Mouse (Mus musculus) limb, embryonic 10.5 days (tissue): ENCODE measurements around the gene Nif3l1. TPM values are rescaled to one million over a fixed set of nuclear protein-coding genes. Genes with fewer than 3 reads are reported as not detected.

Experiments used
- DNase-seq: peaks from one replicate; pipeline ENCODE4 v3.0.0-alpha.2; 2017; ENCODE audit warnings: low spot score
- H3K27ac ChIP-seq: fragments of 300-500 bp; sonication (generic); 2 replicates; pipeline ENCODE4 v1.5.1; 2016; ENCODE audit warnings: mild to moderate bottlenecking
- H3K27me3 ChIP-seq: fragments of 300-500 bp; sonication (generic); 2 replicates; pipeline ENCODE4 v1.6.1; 2016; ENCODE audit warnings: low read depth, mild to moderate bottlenecking; ENCODE audit not compliant: poor library complexity, severe bottlenecking
- H3K36me3 ChIP-seq: fragments of 300-500 bp; sonication (generic); 2 replicates; pipeline ENCODE4 v1.6.1; 2016; ENCODE audit warnings: mild to moderate bottlenecking, moderate library complexity
- H3K4me1 ChIP-seq: fragments of 300-500 bp; sonication (generic); 2 replicates; pipeline ENCODE4 v1.6.1; 2016
- H3K4me3 ChIP-seq: fragments of 300-500 bp; sonication (generic); 2 replicates; pipeline ENCODE4 v1.5.1; 2016; ENCODE audit warnings: mild to moderate bottlenecking, moderate library complexity
- H3K9me3 ChIP-seq: fragments of 300-500 bp; sonication (generic); replicated peaks from 2 replicates; pipeline ENCODE4 v1.6.1; 2016; ENCODE audit warnings: mild to moderate bottlenecking
- WGBS: fragments of 180-500 bp; shearing (Covaris S2); methylation state at CpG from one replicate; pipeline ENCODE4 v1.1.7; 2016; 5-methylcytosine and 5-hydroxymethylcytosine counted together
- polyA plus RNA-seq: library from polyadenylated mRNA; unstranded; fragments of >200 nt; fragmentation: Nextera tagmentation; extraction: Ambion mirVana; gene quantifications from 2 replicates; pipeline ENCODE4 v1.2.1, GENCODE M21; 2016

Nif3l1 gene
- polyA plus RNA-seq, 1 experiment from 2014 or later: 77.7 TPM

- H3K9me3 ChIP-seq: no peaks in the 10 kb centered on the region
- H3K27me3 ChIP-seq: no peaks in the 10 kb centered on the region
- DNase-seq: no peak
- H3K4me3 ChIP-seq: no peak overlapping the region
- H3K36me3 ChIP-seq: peaks cover 72% of the 10 kb centered on the region
- H3K27ac ChIP-seq: no peak overlapping the region
- 93% methylated on average over 10 of the region's 10 CpGs for WGBS
- H3K4me1 ChIP-seq: peaks cover 9% of the 10 kb centered on the region; the same call in 1 of the 2 replicates
Observed at GRCm38 (mm10) chr1:58420032-58420431, 24.9 kb upstream of the Nif3l1 start.

GRCm38 (mm10) chr1:58420961-58421360 lies 24.0 kb upstream of the Nif3l1 start:
- no peak overlapping the region for H3K27ac ChIP-seq
- no peak for DNase-seq
- no peaks in the 10 kb centered on the region for H3K9me3 ChIP-seq
- peaks cover 63% of the 10 kb centered on the region for H3K36me3 ChIP-seq
- no peak overlapping the region for H3K4me3 ChIP-seq
- whole genome bisulfite sequencing: 86% methylated on average over 7 of the region's 7 CpGs
- no peaks in the 10 kb centered on the region for H3K27me3 ChIP-seq
- peaks cover 9% of the 10 kb centered on the region; the same call in 1 of the 2 replicates for H3K4me1 ChIP-seq

DNA sequence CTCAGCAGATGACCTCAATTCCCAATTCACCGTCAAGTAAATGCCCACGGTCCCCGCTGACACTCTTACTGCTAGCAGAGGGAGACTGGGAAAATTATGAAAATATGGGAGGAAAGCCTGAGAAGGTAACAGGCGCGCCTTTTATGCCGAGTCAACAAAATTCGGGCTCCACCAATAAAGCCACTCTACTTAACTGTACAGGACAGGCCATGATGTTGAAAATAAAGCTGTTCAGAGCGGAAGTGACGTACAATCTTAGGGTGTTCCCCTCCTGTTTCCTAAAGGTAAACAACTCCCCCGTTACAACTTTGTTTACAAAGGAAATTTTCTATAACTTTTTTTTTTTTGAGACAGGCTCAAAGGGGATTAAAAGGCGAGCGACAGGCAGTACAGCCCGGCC lies 22.1 kb upstream of the Nif3l1 start:
- peaks cover 44% of the 10 kb centered on the region for H3K36me3 ChIP-seq
- H3K9me3 ChIP-seq: no peaks in the 10 kb centered on the region
- peaks cover 9% of the 10 kb centered on the region; the same call in 1 of the 2 replicates for H3K4me1 ChIP-seq
- peak; percentile 48 for DNase-seq
- H3K4me3 ChIP-seq: peak overlapping the region; percentile 100
- WGBS: 20% methylated on average over 13 of the region's 13 CpGs
- H3K27me3 ChIP-seq: no peaks in the 10 kb centered on the region
- peak overlapping the region; percentile 100 for H3K27ac ChIP-seq

GRCm38 (mm10) chr1:58423371-58424248 lies 21.3 kb upstream of the Nif3l1 start, which contains the start of gene Clk1:
Gene Clk1, minus strand, starts transcription at chr1:58424066.
- Histone ChIP-seq H3K4me1 (peaks cover 9% of the 10 kb centered on the region; the same call in 1 of the 2 replicates), H3K36me3 (peaks cover 37% of the 10 kb centered on the region), H3K4me3 (peak within 1 kb of the TSS; percentile 100), H3K27me3 (no peaks in the 10 kb centered on the region), H3K27ac (peak within 1 kb of the TSS; percentile 100), H3K9me3 (no peaks in the 10 kb centered on the region)
- under 1% methylated on average over 79 of the region's 79 CpGs for WGBS
- DNase-seq: peak; percentile 94

DNA sequence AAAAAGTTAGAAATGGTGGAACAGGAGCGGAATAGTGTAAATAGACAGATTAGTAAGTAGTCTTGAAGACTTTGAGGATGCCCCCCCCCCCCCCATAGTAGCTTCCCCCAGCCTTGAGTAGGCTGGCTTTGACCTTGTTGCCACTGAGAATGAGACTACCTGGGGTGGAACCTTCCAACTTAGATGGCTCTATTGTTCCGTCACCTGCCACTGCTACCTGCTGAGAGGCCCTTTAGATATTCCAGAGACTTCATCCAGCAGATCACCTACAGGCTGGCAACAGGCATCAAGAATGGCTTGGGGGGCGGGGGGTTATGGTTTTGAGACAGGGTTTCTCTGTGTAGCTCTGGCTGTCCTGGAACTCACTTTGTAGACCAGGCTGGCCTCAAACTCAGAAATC lies 20.4 kb upstream of the Nif3l1 start:
- 95% methylated on average over 3 of the region's 3 CpGs for WGBS
- no peak overlapping the region for H3K4me3 ChIP-seq
- no peaks in the 10 kb centered on the region for H3K9me3 ChIP-seq
- H3K27ac ChIP-seq: peak overlapping the region; percentile 100; the same call in 1 of the 2 replicates
- no peaks in the 10 kb centered on the region for H3K27me3 ChIP-seq
- peaks cover 9% of the 10 kb centered on the region; the same call in 1 of the 2 replicates for H3K4me1 ChIP-seq
- peaks cover 35% of the 10 kb centered on the region for H3K36me3 ChIP-seq
- no peak for DNase-seq

GRCm38 (mm10) chr1:58444691-58445090 lies 260 bp upstream of the Nif3l1 start:
- no peaks in the 10 kb centered on the region for H3K9me3 ChIP-seq
- DNase-seq: peak; percentile 33
- H3K27me3 ChIP-seq: no peaks in the 10 kb centered on the region
- WGBS: 11% methylated on average over 10 of the region's 10 CpGs
- H3K4me1 ChIP-seq: peaks cover 20% of the 10 kb centered on the region
- peak overlapping the region; percentile 75 for H3K4me3 ChIP-seq
- peaks cover 59% of the 10 kb centered on the region for H3K36me3 ChIP-seq
- peak overlapping the region; percentile 94 for H3K27ac ChIP-seq

- Histone ChIP-seq H3K27ac (peak overlapping the region; percentile 94), H3K9me3 (no peaks in the 10 kb centered on the region), H3K27me3 (no peaks in the 10 kb centered on the region), H3K4me3 (peak overlapping the region; percentile 75), H3K36me3 (peaks cover 58% of the 10 kb centered on the region), H3K4me1 (peaks cover 20% of the 10 kb centered on the region)
- DNase-seq: no peak
- 19% methylated on average over 11 of the region's 11 CpGs for WGBS
Observed at GRCm38 (mm10) chr1:58445861-58446260, 910 bp downstream of the Nif3l1 start.

- H3K9me3 ChIP-seq: no peaks in the 10 kb centered on the region
- DNase-seq: no peak
- H3K4me1 ChIP-seq: peaks cover 20% of the 10 kb centered on the region
- WGBS: 95% methylated on average over 7 of the region's 7 CpGs
- no peak overlapping the region for H3K4me3 ChIP-seq
- H3K36me3 ChIP-seq: peaks cover 60% of the 10 kb centered on the region
- H3K27ac ChIP-seq: no peak overlapping the region
- no peaks in the 10 kb centered on the region for H3K27me3 ChIP-seq
Observed at GRCm38 (mm10) chr1:58447766-58448165, 2.8 kb downstream of the Nif3l1 start.

- H3K27me3 ChIP-seq: no peaks in the 10 kb centered on the region
- H3K9me3 ChIP-seq: no peaks in the 10 kb centered on the region
- no peak overlapping the region for H3K4me3 ChIP-seq
- 91% methylated on average over 7 of the region's 7 CpGs for WGBS
- no peak for DNase-seq
- no peak overlapping the region for H3K27ac ChIP-seq
- H3K36me3 ChIP-seq: peaks cover 66% of the 10 kb centered on the region
- peaks cover 20% of the 10 kb centered on the region for H3K4me1 ChIP-seq
Observed at GRCm38 (mm10) chr1:58448396-58448795, 3.4 kb downstream of the Nif3l1 start.

DNA sequence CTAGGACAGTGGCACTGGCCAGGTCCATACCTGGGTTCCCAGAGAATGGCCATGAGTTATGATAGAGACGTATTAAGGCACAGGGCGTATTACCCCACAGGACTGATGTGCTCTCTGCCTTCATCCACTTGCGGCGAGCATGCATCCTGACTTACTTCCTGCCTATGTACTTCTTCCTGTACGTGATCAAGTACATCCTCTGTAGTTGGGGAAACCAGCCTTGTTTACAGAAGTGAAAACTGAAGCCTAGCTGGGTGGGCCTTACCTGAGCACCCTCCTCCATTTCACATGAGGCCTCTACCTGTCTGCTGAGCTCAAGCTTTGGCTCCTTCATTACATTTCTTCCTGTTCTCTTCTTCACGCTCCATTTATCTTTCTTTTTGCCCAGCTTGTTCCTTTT lies 9.4 kb downstream of the Nif3l1 start:
- no peaks in the 10 kb centered on the region for H3K9me3 ChIP-seq
- no peaks in the 10 kb centered on the region for H3K27me3 ChIP-seq
- no peak for DNase-seq
- H3K4me1 ChIP-seq: no peaks in the 10 kb centered on the region
- WGBS: 92% methylated on average over 6 of the region's 6 CpGs
- H3K4me3 ChIP-seq: no peak overlapping the region
- H3K27ac ChIP-seq: no peak overlapping the region
- peaks cover 96% of the 10 kb centered on the region for H3K36me3 ChIP-seq

DNA sequence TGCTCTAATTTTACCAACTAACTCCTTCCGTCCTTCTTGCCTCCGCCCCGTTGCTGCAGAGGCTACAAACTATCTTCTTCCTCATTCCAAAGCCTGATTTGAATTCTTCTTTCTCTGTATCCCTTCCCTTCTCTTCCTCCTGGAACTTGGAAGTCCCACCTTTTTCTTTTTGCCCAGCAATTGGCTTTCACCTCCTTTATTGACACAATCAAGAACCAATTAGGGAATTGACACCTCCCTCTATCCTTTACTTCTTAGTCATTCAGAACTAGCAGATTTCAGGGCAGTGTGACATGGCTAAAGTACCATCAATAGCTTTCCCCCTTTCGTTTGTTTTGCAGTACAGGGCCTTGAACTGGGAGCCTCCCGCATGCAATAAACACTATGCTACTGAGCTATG lies 13.2 kb downstream of the Nif3l1 start:
- H3K4me3 ChIP-seq: no peak overlapping the region
- H3K27ac ChIP-seq: no peak overlapping the region
- H3K36me3 ChIP-seq: peaks cover 99% of the 10 kb centered on the region
- no peaks in the 10 kb centered on the region for H3K4me1 ChIP-seq
- 89% methylated on average over 5 of the region's 5 CpGs for WGBS
- no peaks in the 10 kb centered on the region for H3K9me3 ChIP-seq
- no peak for DNase-seq
- H3K27me3 ChIP-seq: no peaks in the 10 kb centered on the region

DNA sequence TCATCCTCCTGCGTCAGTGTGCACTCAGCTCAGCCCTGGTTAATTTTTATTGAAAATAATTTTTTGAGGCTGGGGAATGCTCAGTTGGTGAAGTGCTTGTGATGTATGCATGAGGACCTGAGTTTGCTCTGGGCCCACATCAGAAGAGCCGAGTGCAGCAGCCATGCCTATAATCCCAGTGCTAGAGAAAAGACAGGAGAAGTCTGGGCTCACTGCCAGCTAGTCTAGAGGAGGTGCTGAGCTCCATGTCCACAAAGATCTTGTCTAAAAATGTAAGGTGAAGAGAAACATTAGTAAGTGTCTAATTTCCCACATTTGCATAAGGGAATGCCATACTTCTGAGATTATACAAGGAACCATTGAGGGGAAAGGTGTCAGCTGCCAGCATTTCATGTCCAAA lies 13.9 kb downstream of the Nif3l1 start:
- Histone ChIP-seq H3K4me3 (no peak overlapping the region), H3K27me3 (no peaks in the 10 kb centered on the region), H3K9me3 (no peaks in the 10 kb centered on the region), H3K36me3 (peaks cover 99% of the 10 kb centered on the region), H3K27ac (no peak overlapping the region), H3K4me1 (no peaks in the 10 kb centered on the region)
- 91% methylated on average over 2 of the region's 2 CpGs for WGBS
- no peak for DNase-seq

DNA sequence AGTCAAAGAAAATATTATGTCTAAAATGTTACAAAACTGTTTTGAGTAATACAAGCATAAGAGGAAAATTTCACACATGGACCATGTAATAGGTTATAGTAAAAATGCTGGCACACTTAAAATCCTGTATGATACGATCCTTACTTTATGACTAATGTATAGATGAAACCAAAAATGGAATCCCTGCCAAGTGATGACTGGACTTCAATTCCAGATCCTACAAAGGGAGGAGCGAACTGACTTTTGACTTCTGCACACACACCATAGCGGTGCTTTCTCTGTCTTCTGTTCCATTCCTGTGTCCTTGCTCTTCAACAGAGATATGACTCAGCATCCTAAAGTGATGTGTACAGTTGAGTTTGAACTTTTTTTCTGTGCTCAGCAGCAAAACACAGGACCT lies 15.6 kb downstream of the Nif3l1 start:
- no peaks in the 10 kb centered on the region for H3K27me3 ChIP-seq
- peaks cover 99% of the 10 kb centered on the region for H3K36me3 ChIP-seq
- DNase-seq: no peak
- no peaks in the 10 kb centered on the region for H3K4me1 ChIP-seq
- H3K4me3 ChIP-seq: no peak overlapping the region
- H3K27ac ChIP-seq: no peak overlapping the region
- H3K9me3 ChIP-seq: no peaks in the 10 kb centered on the region
- 98% methylated on average over 3 of the region's 3 CpGs for WGBS
